Mouse (Mus musculus) neural tube, embryonic 11.5 days (tissue): ENCODE measurements around the gene Erap1. TPM values are rescaled to one million over a fixed set of nuclear protein-coding genes. Genes with fewer than 3 reads are reported as not detected.
"Not testable (repeated sequence)": the region's sequence is repeated elsewhere in the genome, so short reads cannot be mapped to it uniquely, and the experiment has no call there.

Experiments
- ATAC-seq: fragments of 200-750 bp; cut with Nextera tagmentation; 2 replicates; pipeline ENCODE4 v1.8.0; 2017; ENCODE audit warnings: moderate number of reproducible peaks, mild to moderate bottlenecking, moderate TSS enrichment, moderate library complexity; ENCODE audit not compliant: insufficient read depth, low FRiP score, low TSS enrichment
- DNase-seq: peaks from one replicate; pipeline ENCODE4 v3.0.0-alpha.2; 2015; ENCODE audit warnings: low spot score
- H3K27ac ChIP-seq: fragments of 300-500 bp; sonication (generic); 2 replicates; pipeline ENCODE4 v1.5.1; 2014; ENCODE audit warnings: low read depth, mild to moderate bottlenecking, low read length
- H3K27me3 ChIP-seq: fragments of 300-500 bp; sonication (generic); 2 replicates; pipeline ENCODE4 v1.6.1; 2014; ENCODE audit warnings: mild to moderate bottlenecking, low read length, mixed read lengths; ENCODE audit not compliant: control insufficient read depth, insufficient read depth
- H3K36me3 ChIP-seq: fragments of 300-500 bp; sonication (generic); 2 replicates; pipeline ENCODE4 v1.6.1; 2014; ENCODE audit warnings: mild to moderate bottlenecking, low read length, moderate library complexity, mixed read lengths; ENCODE audit not compliant: control insufficient read depth, insufficient read depth
- H3K4me1 ChIP-seq: fragments of 300-500 bp; sonication (generic); 2 replicates; pipeline ENCODE4 v1.6.1; 2014; ENCODE audit warnings: low read length, mixed read lengths; ENCODE audit not compliant: control insufficient read depth, insufficient read depth
- H3K4me2 ChIP-seq: fragments of 300-500 bp; sonication (generic); 2 replicates; pipeline ENCODE4 v1.6.1; 2014; ENCODE audit warnings: low read depth, mild to moderate bottlenecking, moderate library complexity
- H3K4me3 ChIP-seq: fragments of 300-500 bp; sonication (generic); 2 replicates; pipeline ENCODE4 v1.5.1; 2014; ENCODE audit warnings: low read depth, low read length
- H3K9ac ChIP-seq: fragments of 300-500 bp; sonication (generic); 2 replicates; pipeline ENCODE4 v1.6.1; 2014; ENCODE audit warnings: mild to moderate bottlenecking, low read length
- H3K9me3 ChIP-seq: fragments of 300-500 bp; sonication (generic); 2 replicates; pipeline ENCODE4 v1.6.1; 2016; ENCODE audit warnings: low read length; ENCODE audit not compliant: control insufficient read depth
- WGBS: fragments of 180-500 bp; shearing (Covaris S2); extraction: QIAGEN DNeasy Blood & Tissue Kit; methylation state at CpG from one replicate; pipeline ENCODE4 v1.1.7; 2014; 5-methylcytosine and 5-hydroxymethylcytosine counted together
- polyA plus RNA-seq: library from polyadenylated mRNA; unstranded; fragments of >200 nt; fragmentation: Nextera tagmentation; extraction: Ambion mirVana; gene quantifications from 2 replicates; pipeline ENCODE4 v1.2.1, GENCODE M21; 2014

Erap1 gene
- 7.6 and 8.5 TPM in 2 replicates for polyA plus RNA-seq

- H3K9me3 ChIP-seq = no peaks in the 10 kb centered on the region
- WGBS = 2% methylated on average over 12 of the region's 12 CpGs
- H3K4me3 ChIP-seq = peak within 1 kb of the TSS; percentile 73
- DNase-seq (peak; percentile 64), ATAC-seq (peak; percentile 63)
- peaks cover 4% of the 10 kb centered on the region; the same call in 1 of the 2 replicates for H3K4me1 ChIP-seq
- no peaks in the 10 kb centered on the region for H3K36me3 ChIP-seq
- H3K27ac ChIP-seq = peak within 1 kb of the TSS; percentile 79
- peak within 1 kb of the TSS; percentile 93 for H3K9ac ChIP-seq
- H3K27me3 ChIP-seq = no peaks in the 10 kb centered on the region
- peak within 1 kb of the TSS; percentile 73 for H3K4me2 ChIP-seq
Measured at GRCm38 (mm10) chr13:74638793-74639711, at the start of gene Erap1. Gene Erap1, plus strand, starts transcription at chr13:74639568.

- not testable (repeated sequence) for H3K4me3 ChIP-seq, H3K9me3 ChIP-seq, H3K27ac ChIP-seq, ATAC-seq, H3K4me1 ChIP-seq, H3K27me3 ChIP-seq, H3K9ac ChIP-seq, DNase-seq, H3K36me3 ChIP-seq, H3K4me2 ChIP-seq
- 61% methylated on average over 12 of the region's 12 CpGs for WGBS
Measured at GRCm38 (mm10) chr13:74591401-74591821, 48.0 kb upstream of the Erap1 start.

- not testable (repeated sequence) for H3K27me3 ChIP-seq, ATAC-seq, H3K4me2 ChIP-seq, H3K36me3 ChIP-seq, DNase-seq, H3K9ac ChIP-seq, H3K27ac ChIP-seq, H3K4me3 ChIP-seq, H3K9me3 ChIP-seq, H3K4me1 ChIP-seq
- WGBS = 76% methylated on average over 2 of the region's 2 CpGs
Measured at GRCm38 (mm10) chr13:74591828-74592227, 47.5 kb upstream of the Erap1 start.

- not testable (repeated sequence) for H3K9me3 ChIP-seq, H3K27ac ChIP-seq, H3K9ac ChIP-seq, H3K36me3 ChIP-seq, H3K27me3 ChIP-seq, ATAC-seq, H3K4me1 ChIP-seq, DNase-seq, H3K4me3 ChIP-seq, H3K4me2 ChIP-seq
- 83% methylated on average over 2 of the region's 2 CpGs for WGBS
Measured at GRCm38 (mm10) chr13:74597022-74597421, 42.3 kb upstream of the Erap1 start.

GRCm38 (mm10) chr13:74601776-74602175, 37.6 kb upstream of the Erap1 start:
- H3K4me3 ChIP-seq, ATAC-seq, H3K4me1 ChIP-seq, H3K4me2 ChIP-seq, H3K36me3 ChIP-seq, DNase-seq, H3K27ac ChIP-seq, H3K9ac ChIP-seq, H3K27me3 ChIP-seq, H3K9me3 ChIP-seq: not testable (repeated sequence)
- WGBS = no CpG with 5 or more reads among the region's 1 CpGs

GRCm38 (mm10) chr13:74617163-74618019, 22.0 kb upstream of the Erap1 start:
- H3K36me3 ChIP-seq, H3K27me3 ChIP-seq, H3K4me1 ChIP-seq, H3K9me3 ChIP-seq: not testable (repeated sequence)
- ATAC-seq = peak; percentile 95
- peak overlapping the region; percentile 43 for H3K4me2 ChIP-seq
- H3K27ac ChIP-seq = peak overlapping the region; percentile 80
- peak overlapping the region; percentile 67 for H3K9ac ChIP-seq
- H3K4me3 ChIP-seq = peak overlapping the region; percentile 47
- peak; percentile 76 for DNase-seq
- 11% methylated on average over 22 of the region's 22 CpGs for WGBS

- Histone ChIP-seq H3K27me3 (no peaks in the 10 kb centered on the region), H3K4me3 (no peak overlapping the region), H3K9me3 (no peaks in the 10 kb centered on the region), H3K4me1 (no peaks in the 10 kb centered on the region), H3K4me2 (no peak overlapping the region), H3K9ac (no peak overlapping the region), H3K36me3 (no peaks in the 10 kb centered on the region), H3K27ac (no peak overlapping the region)
- 0 out of 2 replicates have a peak, but pooled peaks have one; percentile 35 for ATAC-seq
- 76% methylated on average over 1 of the region's 1 CpGs for WGBS
- DNase-seq = no peak
Measured at GRCm38 (mm10) chr13:74632327-74632726, 7.0 kb upstream of the Erap1 start.

GRCm38 (mm10) chr13:74632857-74633256, 6.5 kb upstream of the Erap1 start:
- no peak for ATAC-seq
- Histone ChIP-seq H3K9me3 (no peaks in the 10 kb centered on the region), H3K27ac (no peak overlapping the region), H3K4me1 (no peaks in the 10 kb centered on the region), H3K36me3 (no peaks in the 10 kb centered on the region), H3K9ac (no peak overlapping the region), H3K4me3 (no peak overlapping the region), H3K4me2 (no peak overlapping the region), H3K27me3 (no peaks in the 10 kb centered on the region)
- no peak for DNase-seq
- WGBS = 85% methylated on average over 3 of the region's 3 CpGs
